Mouse (Mus musculus): ENCODE results near the gene Phyhipl.

The Phyhipl gene

DNA sequence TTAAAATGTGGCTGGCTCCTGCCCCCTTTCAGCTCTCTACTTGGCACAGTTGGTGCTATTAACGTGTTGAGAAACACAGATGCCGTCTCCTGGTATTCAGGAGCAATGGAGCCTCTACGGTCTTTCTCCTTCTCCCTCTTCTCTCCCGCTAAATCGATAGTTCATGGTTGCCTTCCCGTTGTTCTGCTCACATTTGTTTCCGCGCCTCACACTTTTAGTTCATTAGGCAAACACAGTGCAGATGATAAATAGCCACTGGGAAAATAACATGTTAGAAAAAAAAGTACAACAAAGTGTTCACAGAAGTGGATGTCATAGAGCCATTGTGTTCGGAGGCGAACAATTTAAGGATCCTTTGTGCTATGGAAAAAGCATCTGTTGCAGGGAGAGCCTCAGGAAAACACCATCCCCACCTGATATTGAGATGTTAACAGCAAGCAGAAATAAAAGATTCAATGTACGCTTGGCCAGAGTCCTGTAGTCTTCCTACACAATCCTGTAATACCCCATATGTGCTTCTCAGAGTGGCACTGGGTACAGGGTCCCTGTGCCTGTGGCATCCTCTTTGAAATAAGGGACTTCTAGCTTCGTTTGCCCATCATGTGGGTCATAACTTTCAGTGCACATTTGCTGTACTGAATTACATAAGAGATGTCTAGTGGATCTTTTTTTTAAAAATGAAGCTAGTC lies 18.0 kb downstream of the Phyhipl start:
- in situ Hi-C loops (cut with MboI; ENCODE audit: low sequenced_read_pairs) = no loop called here

DNA sequence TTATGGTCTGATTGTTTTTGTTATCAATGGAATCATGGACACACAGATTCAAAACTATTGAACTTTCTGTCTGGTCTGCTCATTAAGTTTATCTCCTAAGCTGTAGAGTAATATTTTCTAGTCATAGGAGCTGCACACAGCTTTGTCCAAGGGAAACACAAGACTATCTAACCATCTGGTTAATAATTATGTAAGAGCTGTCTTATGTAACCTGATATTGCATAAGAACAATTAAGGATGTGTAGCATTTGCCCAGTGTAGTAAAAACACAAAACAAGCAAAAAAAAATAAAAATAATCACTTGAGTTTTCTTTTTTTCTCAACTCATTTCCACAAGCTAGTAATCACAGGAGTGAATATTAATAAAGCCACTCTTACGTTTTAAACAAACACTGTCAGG lies 20.5 kb downstream of the Phyhipl start:
- in situ Hi-C loops (cut with MboI; ENCODE audit: low sequenced_read_pairs) = no loop called here

DNA sequence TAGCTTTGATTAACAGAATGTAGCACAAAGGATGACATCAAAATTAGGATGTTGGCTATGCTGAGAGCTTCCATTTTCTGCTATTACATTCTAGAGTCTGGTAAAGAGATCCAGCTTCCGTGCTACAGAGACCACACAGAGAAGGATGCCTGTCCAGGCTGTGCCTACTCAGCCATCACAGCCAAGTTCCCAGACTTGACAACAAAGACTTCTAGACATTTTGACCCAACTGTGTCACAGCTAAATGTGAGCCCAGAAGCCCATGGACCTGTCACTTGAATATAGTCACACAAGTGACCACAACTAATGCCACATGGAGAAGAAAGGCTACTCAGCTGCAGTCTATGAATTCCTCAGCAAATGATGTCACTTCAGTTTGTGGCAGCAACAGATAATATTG lies 24.6 kb downstream of the Phyhipl start:
- in situ Hi-C loops (cut with MboI; ENCODE audit: low sequenced_read_pairs) = no loop called here

DNA sequence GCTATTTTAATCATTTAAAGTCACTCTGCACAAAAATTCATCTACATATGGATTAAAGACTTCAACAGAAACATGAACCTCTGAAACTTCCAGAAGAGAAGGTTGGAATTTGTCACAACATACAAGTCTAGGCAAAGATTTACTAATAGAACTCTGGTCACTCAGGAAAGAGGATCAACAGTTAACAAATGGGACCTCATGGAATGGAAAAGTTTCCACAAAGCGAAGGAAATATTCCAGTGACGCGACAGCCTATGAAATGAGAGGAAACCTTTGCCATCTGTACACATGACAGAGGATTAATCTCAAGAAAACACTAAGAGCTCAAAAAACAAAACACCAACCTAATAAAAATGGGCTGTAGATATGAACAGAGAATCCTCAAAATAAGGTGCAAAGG lies 32.3 kb downstream of the Phyhipl start:
- in situ Hi-C loops (cut with MboI; ENCODE audit: low sequenced_read_pairs) = no loop called here

DNA sequence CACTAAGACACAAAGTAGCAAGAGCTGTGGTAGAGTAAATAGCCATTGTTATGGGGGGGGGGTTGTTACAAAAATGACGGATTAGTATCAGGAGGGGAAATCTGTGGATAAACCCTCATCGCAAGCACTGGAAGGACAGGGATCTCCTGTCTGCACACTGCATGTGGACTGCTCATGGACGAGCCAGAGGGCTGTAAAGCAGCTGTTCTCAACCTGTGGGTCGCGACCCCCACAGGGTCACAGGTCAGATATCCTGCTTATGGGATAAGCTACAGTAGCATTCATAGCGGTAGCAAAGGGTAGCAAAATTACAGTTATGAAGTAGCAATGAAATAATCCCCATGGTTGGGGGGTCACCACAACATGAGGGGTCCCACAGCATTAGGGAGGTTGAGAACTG lies 39.4 kb downstream of the Phyhipl start:
- in situ Hi-C loops (cut with MboI; ENCODE audit: low sequenced_read_pairs) = no loop called here

DNA sequence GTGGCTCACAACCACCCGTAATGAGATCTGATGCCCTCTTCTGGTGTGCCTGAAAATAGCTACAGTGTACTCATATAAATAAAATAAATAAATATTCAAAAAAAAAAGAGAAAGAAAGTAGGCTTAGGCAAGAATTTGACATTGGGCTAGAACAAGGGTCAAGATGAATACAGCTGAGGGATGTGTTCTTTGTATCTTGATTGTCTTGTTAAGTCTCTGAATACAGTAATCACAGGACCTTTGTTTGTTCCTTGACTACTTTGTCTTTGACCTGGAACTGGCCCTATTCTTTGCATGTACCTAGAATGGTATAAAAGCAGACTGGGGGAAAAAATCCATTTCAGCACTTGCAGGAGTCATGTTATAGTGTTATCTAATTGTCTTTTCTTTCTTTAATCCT lies 44.1 kb downstream of the Phyhipl start:
- in situ Hi-C loops (cut with MboI; ENCODE audit: low sequenced_read_pairs) = no loop called here

DNA sequence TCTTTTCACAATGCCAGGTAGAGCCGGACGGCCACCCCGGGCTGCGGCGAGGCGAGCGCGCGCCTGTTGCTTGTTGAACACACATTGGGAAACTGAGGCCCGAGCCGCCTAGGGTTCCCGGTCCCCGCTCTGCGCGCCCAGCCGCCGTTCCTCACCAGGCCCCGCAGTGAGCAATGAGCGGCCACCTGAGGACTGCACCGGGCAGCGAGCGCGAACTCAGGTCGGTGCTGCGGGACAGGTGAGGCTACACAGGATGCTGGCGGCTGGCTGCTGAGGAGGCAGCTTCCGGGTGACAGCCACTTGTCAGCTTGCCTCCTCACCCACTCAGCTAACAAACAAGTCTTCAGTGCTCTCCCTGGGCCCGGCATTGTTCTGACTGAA lies 55.9 kb downstream of the Phyhipl start:
- in situ Hi-C loops (cut with MboI; ENCODE audit: low sequenced_read_pairs) = no loop called here

DNA sequence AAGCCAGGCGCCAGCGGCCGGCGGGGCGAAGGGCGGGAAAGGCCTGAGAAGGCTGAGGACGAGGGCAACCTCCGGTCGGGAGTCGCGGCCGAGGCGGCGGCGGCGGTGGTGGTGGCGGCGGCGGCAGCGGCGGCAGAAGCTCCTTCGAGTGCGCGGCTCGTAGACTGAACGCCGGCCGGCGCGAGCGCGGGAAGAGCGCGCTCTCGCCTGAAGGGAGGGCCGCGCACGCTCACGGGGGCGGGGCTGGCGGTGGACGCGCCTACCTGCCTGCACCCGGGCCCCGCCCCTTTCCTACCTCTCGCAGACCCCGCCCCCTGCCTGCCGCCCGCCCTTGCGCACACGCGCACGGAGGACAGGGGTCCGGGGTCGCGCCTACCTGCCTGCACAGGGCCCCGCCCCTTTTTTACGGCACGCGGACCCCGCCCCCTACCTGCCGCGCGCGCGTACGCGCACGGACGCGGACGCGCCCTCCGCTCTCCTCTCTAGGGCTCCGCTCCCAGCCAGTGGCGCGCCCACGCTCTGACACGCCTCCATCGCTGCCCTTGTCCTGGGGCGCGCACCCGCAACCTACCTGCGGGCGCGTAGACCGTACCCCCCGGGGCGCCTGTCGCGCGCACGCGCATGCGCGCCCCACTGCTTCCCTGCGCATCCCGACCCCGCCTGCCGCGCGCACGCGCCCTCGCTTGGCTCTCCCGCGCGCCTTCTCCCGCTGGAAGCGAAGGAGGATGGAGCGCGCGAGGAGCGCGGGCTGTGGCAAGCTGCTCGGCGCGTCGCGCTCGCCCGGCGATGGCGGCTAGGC lies 56.4 kb downstream of the Phyhipl start:
- in situ Hi-C loops (cut with MboI; ENCODE audit: low sequenced_read_pairs) = no loop called here

DNA sequence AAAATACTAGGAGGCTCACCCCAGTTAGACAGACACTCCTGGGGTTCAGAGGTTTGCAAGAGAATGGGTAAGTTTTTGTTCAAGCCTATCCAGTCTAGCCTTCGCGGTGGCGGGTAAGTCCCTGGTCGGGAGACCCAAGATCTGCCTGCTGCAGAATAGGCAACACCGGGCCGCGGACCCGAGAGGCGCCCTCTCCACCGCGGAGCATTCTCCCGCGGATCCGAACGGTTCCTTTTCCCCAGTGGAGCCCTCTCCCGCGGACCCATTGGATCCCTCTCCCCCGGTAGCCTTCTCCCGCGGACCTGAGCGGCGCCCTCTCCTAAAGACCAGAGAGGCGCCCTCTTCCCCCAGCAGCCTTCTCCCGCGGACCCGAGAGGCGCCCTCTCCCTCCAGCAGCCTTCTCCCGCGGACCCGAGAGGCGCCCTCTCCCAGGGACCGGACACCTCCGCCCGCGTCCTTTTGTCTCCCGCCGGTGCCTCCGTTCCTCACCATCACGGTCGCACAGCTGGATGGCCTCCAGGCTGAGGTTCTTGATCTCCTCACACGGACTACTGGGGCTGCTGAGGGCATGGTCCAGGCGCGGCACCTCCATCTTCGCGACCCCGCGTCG lies 57.1 kb downstream of the Phyhipl start:
- in situ Hi-C loops (cut with MboI; ENCODE audit: low sequenced_read_pairs) = no loop called here

DNA sequence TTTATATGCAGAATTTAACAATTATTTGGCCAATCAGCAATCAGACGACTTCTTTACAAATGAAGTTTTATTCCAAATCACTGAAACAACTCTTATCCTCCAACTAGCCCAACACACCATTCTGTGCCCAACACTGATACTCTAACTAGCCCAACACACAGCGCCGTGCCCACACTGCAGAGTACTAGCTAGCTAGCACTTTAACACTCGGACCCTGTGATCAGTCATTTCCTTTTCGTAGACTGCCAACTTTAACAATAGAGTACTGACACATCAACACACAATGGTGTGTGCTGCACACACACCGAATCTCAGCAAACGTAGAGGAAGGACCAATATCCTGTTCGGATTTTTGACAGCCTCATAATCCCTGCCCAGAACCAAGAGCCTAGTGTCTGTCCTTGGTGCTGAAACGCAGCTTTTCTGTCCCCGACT lies 57.7 kb downstream of the Phyhipl start:
- in situ Hi-C loops (cut with MboI; ENCODE audit: low sequenced_read_pairs) = no loop called here

DNA sequence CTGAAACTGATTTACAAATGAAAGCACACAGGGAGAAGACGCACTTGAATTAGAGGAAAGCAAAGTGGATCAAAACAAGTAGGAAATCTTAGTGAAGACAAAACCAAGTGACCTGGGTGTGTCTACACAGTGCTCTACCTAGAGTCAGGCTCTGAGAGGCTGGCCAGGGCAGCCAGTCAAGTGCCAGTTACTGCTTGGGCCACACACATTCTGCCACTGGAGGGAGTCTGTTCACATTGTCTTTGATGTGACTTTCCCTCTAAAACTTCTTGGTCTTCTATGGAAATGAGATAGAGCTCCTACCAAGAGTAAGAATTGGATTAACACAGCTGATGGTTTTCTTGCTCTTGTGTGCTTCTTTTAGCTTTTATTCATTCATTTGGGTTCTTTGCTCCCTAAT lies 61.8 kb downstream of the Phyhipl start:
- in situ Hi-C loops (cut with MboI; ENCODE audit: low sequenced_read_pairs) = no loop called here

DNA sequence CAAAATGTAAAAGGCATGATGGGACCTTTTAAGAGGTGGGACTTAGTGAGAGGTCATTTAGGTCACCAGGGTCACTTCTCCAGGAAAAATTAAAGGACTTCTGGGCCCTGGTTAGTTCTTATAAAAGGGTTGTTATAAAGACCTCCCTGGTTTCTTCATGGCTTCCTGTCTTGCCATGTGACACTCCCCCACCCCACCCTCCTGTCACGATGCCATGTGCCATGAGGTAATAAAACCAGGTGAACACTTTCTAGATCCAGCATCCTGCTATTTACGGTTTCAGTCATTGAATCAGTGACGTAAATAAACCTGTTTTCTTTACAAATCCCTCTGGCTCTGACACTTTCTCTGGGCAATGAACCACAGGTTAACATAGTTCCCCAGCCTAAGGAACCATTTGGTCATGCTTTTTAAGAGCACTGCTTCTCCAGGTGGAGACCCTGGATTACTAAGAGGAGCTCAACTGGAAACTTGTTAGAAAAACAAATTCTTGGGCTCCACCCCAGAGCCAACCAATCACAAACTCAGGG lies 68.8 kb downstream of the Phyhipl start:
- in situ Hi-C loops (cut with MboI; ENCODE audit: low sequenced_read_pairs) = no loop called here

DNA sequence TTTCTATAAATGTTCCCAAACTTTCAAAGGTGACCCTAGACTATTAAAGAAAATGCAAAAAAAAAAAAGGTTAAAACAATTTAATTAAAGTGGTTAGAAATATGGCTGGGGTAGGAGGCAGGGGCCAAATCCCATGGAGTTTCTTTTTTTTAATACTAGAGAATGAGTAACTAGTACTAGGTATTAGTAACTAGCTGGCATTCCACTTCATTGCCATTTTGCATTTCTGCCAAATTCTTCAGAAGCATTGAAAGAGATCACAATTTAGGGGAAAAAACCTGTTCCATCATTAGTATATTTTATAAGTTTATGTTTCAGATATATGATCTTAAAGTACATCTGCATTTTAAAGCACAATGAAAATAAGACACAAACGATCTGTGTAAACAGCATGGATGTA lies 71.6 kb downstream of the Phyhipl start:
- in situ Hi-C loops (cut with MboI; ENCODE audit: low sequenced_read_pairs) = no loop called here

DNA sequence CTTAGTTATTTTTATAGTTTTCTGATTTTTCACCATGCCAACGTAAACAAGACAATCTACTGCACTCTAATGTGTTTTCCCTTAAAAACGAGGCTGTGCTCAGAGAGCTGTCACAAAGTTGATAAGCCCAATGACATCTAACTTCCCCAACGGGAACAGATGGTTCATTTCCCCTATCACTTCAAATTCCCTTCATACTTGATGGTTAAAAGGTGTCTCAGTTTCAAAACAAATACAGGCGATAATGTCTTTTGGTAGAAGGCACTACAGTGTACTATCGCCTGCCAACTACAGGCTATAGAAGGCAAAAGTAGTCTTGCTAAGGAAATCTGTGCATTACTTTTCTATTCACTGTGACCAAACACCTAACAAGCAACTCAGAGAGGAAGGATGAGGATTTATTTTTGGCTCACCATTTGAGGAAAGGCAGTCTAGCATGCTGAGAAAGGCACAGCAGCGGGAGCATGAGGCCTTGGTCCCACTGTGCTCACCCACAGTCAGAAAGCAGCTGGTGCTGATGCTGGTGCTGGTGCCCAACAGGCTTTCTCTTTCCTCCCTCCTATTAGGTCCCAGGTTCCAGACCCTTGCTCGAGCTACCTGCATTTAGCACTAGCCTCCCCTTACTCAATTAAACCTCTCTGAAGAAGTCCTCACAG lies 74.1 kb downstream of the Phyhipl start:
- in situ Hi-C loops (cut with MboI; ENCODE audit: low sequenced_read_pairs) = no loop called here

DNA sequence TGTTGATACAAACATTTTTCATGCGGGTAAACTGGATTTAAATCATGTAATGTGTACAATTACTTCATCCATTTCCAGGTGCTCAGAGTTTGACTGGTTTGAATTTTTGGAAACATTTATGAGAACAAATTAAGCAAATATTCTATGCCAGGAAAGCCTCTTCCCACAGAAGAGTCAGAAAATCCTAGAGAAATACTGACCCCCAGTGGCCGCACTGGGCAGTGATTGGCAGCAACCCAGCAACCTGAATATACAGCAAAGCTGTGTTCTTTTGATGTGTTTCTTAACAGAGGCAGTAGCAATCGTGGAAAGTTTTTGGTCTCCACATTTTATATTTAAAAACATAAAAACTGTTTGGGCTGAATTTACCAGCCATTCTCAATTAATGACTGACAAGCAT lies 92.1 kb downstream of the Phyhipl start:
- in situ Hi-C loops (cut with MboI; ENCODE audit: low sequenced_read_pairs) = no loop called here

DNA sequence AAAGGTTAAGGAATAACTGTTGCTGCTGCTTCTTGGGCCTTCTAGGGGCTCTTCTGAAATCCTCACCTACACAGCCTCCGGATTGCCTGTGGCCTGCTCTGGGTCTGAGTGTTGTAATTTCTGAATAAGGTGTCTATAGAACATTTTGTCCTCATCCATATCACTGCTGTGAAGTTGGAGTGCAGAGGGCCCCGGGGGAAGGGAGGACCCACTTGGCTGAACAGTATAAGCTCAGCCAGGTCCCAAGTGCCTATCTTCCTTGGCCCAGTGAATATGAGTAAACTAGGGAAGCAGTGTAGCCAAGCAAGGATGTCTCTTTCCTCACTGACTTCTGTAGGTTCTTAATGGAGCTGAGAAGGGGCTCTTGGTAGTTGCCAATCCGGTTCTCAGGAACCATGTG lies 103.2 kb downstream of the Phyhipl start:
- in situ Hi-C loops (cut with MboI; ENCODE audit: low sequenced_read_pairs) = no loop called here

DNA sequence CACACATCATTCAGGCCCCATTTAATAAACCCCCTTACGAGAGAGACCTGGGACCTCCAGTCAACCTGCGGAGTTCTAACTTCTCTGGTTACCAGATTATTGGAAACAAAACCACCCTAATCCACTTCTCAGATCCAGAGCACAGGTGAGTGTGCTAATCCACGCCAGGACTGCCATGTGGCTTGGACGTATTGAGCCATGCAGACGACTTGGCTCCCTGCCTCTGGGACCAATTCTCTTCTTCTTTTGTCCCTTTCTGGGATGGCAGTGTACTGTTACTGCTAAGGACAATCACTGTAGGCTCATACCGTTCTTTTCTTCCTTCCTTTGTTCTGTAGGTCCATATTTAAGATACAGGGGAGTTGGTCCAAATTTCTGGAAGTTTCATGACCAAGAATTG lies 112.9 kb downstream of the Phyhipl start:
- in situ Hi-C loops (cut with MboI; ENCODE audit: low sequenced_read_pairs) = no loop called here

DNA sequence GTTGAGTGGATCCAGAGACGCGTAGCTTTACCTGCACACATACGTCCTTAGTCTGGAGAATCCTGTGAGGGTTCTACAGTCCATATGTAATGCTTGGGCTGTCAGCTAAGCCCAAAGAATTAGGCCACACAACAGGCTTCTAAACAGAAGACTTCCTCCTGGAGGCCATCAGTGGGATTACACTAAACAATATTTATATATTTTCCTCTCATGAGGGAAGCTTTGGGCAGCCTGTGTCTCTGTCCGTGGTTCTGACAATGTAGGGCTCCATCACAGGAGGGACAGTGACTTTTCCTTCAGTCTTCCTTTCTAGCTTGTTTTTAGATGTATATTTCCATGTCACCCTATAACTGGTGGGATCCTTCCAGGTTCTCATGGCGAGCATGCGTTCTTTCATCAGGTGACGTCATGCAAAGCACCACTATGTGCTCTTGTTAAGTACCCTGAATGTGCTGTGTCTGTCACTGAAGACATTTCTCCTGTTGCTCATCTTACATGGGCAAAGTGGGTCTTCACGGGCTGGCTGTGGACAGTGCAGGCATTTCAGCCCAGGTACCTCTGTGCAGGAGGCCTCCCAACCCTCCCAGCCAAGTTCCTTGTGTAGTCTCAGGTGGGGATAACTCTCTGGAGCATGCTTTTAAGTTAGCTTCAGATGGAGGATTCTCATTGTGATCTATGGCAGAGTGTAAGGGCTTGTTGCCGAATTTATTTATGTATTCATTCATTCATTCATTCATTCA lies 115.1 kb downstream of the Phyhipl start:
- in situ Hi-C loops (cut with MboI; ENCODE audit: low sequenced_read_pairs) = no loop called here

DNA sequence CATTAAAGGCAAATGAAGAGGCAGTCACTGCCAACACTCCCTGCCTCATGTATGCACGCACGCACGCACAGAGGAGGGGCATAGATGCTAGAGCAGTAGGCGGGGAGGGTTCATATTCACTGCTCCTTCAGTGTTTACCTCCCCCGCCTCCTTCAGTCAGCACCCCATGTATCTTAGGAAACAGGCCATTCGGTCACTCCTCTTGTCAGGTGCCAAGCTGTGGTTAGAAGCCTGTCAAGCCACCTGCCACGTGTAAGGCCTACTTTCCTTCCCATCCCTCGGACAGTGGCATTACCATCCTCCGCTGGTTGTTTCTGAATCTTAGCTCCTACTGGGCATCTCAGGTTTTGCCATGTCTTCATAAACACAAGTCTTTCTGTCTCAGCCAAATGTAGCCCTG lies 116.5 kb downstream of the Phyhipl start:
- in situ Hi-C loops (cut with MboI; ENCODE audit: low sequenced_read_pairs) = no loop called here

DNA sequence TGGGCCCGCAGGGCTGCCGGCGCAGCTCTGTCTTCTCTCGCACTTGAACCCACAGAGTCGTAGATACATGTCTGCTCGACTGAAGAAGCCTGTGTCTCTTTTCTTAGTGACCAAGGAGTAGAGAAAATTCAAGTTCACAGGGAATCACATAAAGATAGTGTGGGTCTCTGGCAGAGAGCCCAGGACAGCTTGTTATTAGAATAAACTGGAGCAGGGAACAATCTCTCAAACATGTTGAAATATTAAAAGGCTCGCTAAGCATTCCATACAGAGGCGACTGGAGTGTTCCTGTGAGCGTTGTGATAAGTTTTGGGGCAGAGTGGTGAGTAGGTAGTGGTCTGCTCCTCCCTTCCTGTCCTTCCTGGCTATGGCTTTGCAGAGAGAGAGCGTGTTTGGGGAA lies 118.1 kb downstream of the Phyhipl start:
- in situ Hi-C loops (cut with MboI; ENCODE audit: low sequenced_read_pairs) = no loop called here

DNA sequence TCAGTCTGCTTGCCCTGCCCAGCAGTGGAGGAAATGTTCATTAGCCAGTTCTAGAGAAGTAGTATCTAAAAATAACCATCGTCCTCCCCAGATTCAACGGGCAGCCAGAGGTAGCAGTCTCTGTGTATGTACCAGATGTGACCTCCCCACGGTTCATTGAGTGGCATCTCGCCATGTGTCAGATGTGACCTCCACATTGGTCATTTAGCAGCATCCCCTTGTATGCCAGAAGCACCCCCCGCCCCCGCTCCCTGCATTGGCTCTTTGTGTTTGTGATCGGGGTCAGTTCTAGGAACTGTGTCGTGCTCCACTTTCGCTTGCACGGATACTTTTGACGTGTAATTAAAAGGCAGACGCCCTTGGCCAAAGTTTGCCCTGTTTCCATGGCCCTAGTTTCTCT lies 120.4 kb downstream of the Phyhipl start:
- in situ Hi-C loops (cut with MboI; ENCODE audit: low sequenced_read_pairs) = no loop called here
